Mouse (Mus musculus): Measurements from ENCODE around the gene Gna11. TPM values are rescaled to one million over a fixed set of nuclear protein-coding genes. Genes with fewer than 3 reads are reported as not detected.

The Gna11 gene
- polyA plus RNA-seq, 1 experiment: 1.2 TPM

DNA sequence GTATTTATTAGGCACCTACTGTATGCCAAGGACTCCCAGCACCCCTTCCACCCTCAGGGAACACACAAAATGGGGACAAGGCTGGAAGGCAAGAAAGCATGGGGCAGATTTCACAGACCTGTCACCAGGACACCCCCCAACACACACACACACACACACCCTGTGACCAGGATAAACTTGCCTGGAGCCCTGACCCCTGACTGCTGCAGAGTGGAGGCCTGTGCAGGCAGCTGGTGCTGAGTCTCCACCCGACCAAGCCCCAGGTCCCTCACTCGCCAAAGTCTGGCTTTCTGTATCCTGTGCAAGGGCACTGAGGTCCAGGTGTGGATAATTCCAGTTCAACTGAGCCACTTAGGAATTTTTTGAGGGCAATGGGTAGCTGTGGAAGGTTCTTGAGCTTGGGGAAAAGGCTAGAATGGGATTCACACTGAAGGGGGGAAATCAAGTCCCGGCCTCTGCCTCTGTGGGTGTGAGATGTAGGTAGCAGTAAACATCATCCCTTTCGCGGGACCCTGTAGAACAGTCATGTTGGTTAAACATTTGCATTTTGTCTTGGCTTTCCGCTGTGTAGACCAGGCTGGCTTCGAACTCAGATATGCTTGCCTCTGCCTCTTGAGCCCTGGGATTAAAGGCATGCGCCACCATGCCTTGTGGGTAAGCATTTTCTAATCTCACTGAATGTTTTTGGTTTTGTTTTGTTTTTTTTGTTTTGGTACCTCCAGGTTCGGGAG is 24.7 kb upstream of the Gna11 start:
- TF ChIP-seq GATA1 (IDR thresholded peaks at IDR 0.05; ENCODE audit: low read length) (no peak), TAL1 (IDR thresholded peaks at IDR 0.05; ENCODE audit: low read length) (no peak)
- Histone ChIP-seq H3K9me3 (ENCODE audit: control insufficient read depth, low read length) (no peaks in the 10 kb centered on the region), H3K27me3 (ENCODE audit: control insufficient read depth) (peaks cover 39% of the 10 kb centered on the region), H3K4me3 (replicated peaks) (no peak overlapping the region), H3K36me3 (ENCODE audit: control insufficient read depth) (peaks cover 21% of the 10 kb centered on the region), H3K4me1 (ENCODE audit: control insufficient read depth) (peaks cover 72% of the 10 kb centered on the region)

DNA sequence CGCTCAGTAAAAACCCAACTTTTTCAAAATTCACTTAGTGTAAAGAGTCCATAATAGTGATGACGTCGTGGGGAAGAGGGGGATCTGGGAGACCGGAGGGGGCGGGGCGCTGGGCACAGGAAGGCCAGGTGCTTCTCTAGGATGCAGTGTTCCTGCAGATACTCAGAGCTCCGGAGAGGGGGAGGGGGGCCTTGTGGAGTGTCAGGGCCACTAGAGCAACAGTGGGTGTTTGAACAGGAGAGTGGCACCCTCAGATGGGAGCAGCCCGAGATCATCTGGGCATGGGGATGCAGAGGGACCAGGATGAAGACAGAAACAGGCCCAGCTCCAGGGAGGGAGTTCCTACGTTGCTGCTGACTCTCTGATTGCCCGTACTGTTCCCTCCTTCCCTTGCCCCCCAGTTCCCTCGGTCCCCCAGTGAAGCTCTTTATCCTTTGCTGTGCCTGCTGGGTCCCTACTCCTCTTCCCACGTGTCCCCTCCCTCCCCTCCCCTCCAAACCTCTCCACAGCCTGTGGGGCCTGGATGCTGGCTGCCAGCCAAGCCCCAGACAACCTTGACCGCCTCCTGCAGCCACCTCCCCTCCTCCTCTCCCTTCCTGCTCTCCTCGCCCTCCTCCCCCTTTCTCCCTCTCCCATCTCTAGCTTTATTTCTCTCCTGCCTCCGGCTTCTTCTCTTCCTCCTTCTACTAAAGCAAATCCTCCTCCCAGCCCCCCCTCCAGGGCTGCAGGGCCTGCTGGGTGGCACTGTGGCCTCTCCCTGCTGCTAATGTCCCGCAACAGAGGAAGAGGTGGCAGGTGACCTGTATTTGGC is 23.6 kb upstream of the Gna11 start:
- no peak overlapping the region for H3K4me3 ChIP-seq (replicated peaks)
- H3K4me1 ChIP-seq (ENCODE audit: control insufficient read depth): peaks cover 72% of the 10 kb centered on the region
- TF ChIP-seq TAL1 (IDR thresholded peaks at IDR 0.05; ENCODE audit: low read length): no peak
- TF ChIP-seq GATA1 (IDR thresholded peaks at IDR 0.05; ENCODE audit: low read length): no peak
- peaks cover 31% of the 10 kb centered on the region for H3K36me3 ChIP-seq (ENCODE audit: control insufficient read depth)
- H3K27me3 ChIP-seq (ENCODE audit: control insufficient read depth): peaks cover 29% of the 10 kb centered on the region
- no peaks in the 10 kb centered on the region for H3K9me3 ChIP-seq (ENCODE audit: control insufficient read depth, low read length)

DNA sequence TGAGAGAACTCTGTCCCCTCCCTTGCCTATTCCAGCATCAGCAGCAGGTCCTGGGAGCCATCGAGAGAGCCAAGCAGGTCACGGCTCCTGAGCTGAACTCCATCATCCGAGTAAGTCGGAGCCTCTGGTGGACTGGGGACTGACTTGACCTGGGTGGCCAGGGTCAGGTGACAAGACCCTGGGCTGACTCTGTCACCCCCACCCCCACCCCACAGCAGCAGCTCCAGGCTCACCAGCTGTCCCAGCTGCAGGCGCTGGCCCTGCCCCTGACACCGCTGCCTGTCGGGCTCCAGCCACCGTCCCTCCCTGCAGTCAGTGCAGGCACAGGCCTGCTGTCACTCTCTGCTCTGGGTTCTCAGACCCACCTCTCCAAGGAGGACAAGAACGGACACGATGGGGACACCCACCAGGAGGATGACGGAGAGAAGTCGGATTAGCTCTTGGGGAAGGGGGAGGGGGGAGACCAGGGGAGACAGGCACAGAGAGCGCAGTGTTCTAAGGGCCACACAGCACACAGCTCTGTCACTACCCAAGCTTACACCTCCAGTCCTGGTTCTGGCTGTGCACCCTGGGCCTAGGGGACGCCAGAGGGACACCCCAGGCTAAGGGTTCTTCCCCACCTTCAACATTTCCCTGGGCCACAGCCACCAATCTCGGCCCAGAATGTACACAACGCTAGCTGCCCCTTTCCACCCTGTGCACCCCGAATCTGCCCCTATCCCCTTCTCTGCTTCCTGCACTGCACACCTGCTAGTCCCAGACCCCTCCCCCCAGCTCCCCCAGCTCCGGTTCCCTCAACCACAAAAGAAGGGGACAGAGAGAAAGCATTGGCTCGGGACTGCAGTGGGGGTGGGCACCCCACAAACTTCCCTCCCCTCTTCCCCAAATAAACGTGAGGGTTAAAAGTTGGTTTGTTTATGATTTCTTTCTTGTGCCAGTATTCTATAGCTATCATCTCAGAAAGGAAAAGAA is 20.6 kb upstream of the Gna11 start:
- H3K4me1 ChIP-seq (ENCODE audit: control insufficient read depth): peaks cover 69% of the 10 kb centered on the region
- H3K9me3 ChIP-seq (ENCODE audit: control insufficient read depth, low read length): no peaks in the 10 kb centered on the region
- TF ChIP-seq TAL1 (IDR thresholded peaks at IDR 0.05; ENCODE audit: low read length) (no peak), GATA1 (IDR thresholded peaks at IDR 0.05; ENCODE audit: low read length) (no peak)
- peaks cover 53% of the 10 kb centered on the region for H3K36me3 ChIP-seq (ENCODE audit: control insufficient read depth)
- peaks cover 21% of the 10 kb centered on the region for H3K27me3 ChIP-seq (ENCODE audit: control insufficient read depth)
- H3K4me3 ChIP-seq (replicated peaks): no peak overlapping the region

DNA sequence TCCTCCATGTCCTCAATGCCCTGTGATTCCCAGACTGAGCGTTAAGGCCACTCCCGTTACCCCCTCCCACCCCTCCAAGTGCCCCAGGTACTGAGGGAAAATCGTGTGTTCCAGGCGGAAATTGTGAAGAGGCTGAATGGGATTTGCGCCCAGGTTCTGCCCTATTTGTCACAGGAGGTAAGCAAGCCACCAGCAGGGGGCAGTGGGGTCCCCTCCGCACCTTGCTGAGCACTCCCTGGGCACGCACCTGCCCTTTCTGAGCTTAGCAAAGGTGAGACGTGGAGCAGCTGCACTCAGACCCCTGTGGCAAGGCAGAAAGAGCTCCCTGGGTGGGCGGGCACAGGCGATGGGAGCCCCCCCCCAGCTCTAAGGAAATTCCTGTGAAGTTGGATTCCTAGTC is 19.7 kb upstream of the Gna11 start:
- Histone ChIP-seq H3K4me3 (replicated peaks) (no peak overlapping the region), H3K36me3 (ENCODE audit: control insufficient read depth) (peaks cover 53% of the 10 kb centered on the region), H3K4me1 (ENCODE audit: control insufficient read depth) (peaks cover 69% of the 10 kb centered on the region), H3K9me3 (ENCODE audit: control insufficient read depth, low read length) (no peaks in the 10 kb centered on the region), H3K27me3 (ENCODE audit: control insufficient read depth) (peaks cover 16% of the 10 kb centered on the region)
- TF ChIP-seq TAL1 (IDR thresholded peaks at IDR 0.05; ENCODE audit: low read length): no peak
- TF ChIP-seq GATA1 (IDR thresholded peaks at IDR 0.05; ENCODE audit: low read length): no peak

GRCm38 (mm10) chr10:81564216-81564615 is 19.2 kb upstream of the Gna11 start:
- peaks cover 12% of the 10 kb centered on the region for H3K27me3 ChIP-seq (ENCODE audit: control insufficient read depth)
- H3K36me3 ChIP-seq (ENCODE audit: control insufficient read depth): peaks cover 53% of the 10 kb centered on the region
- no peak overlapping the region for H3K4me3 ChIP-seq (replicated peaks)
- no peaks in the 10 kb centered on the region for H3K9me3 ChIP-seq (ENCODE audit: control insufficient read depth, low read length)
- H3K4me1 ChIP-seq (ENCODE audit: control insufficient read depth): peaks cover 69% of the 10 kb centered on the region
- TF ChIP-seq GATA1 (IDR thresholded peaks at IDR 0.05; ENCODE audit: low read length): no peak
- TF ChIP-seq TAL1 (IDR thresholded peaks at IDR 0.05; ENCODE audit: low read length): no peak

- Histone ChIP-seq H3K4me1 (ENCODE audit: control insufficient read depth) (peaks cover 68% of the 10 kb centered on the region), H3K9me3 (ENCODE audit: control insufficient read depth, low read length) (no peaks in the 10 kb centered on the region), H3K36me3 (ENCODE audit: control insufficient read depth) (peaks cover 53% of the 10 kb centered on the region), H3K4me3 (replicated peaks) (no peak overlapping the region), H3K27me3 (ENCODE audit: control insufficient read depth) (peaks cover 5% of the 10 kb centered on the region)
- TF ChIP-seq TAL1 (IDR thresholded peaks at IDR 0.05; ENCODE audit: low read length): no peak
- TF ChIP-seq GATA1 (IDR thresholded peaks at IDR 0.05; ENCODE audit: low read length): no peak
Measured at GRCm38 (mm10) chr10:81563481-81563880, 18.5 kb upstream of the Gna11 start.

DNA sequence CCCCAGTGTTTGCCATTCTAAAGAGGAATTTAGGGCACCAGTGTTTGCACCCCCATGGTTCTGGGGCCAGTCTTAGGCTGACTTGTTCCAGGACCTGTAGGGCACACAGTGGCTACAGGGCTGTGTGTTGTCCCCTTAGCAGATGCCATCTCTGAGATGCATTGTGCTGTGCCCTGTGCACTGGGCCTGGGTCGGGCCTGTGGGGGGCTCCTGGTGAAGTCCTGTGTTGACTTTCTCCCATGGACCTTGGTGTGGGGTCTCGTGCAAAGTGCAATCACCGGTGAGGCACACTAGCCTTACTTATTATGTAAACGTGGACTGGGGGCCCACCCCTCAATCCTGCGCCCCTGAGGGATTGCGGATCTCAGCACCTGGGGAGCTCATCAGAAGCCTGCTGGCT is 17.4 kb upstream of the Gna11 start:
- Histone ChIP-seq H3K36me3 (ENCODE audit: control insufficient read depth) (peaks cover 53% of the 10 kb centered on the region), H3K27me3 (ENCODE audit: control insufficient read depth) (no peaks in the 10 kb centered on the region), H3K9me3 (ENCODE audit: control insufficient read depth, low read length) (no peaks in the 10 kb centered on the region), H3K4me1 (ENCODE audit: control insufficient read depth) (peaks cover 61% of the 10 kb centered on the region), H3K4me3 (replicated peaks) (no peak overlapping the region)
- TF ChIP-seq TAL1 (IDR thresholded peaks at IDR 0.05; ENCODE audit: low read length): no peak
- no peak for TF ChIP-seq GATA1 (IDR thresholded peaks at IDR 0.05; ENCODE audit: low read length)

GRCm38 (mm10) chr10:81560719-81561459 is 15.9 kb upstream of the Gna11 start:
- Histone ChIP-seq H3K4me1 (ENCODE audit: control insufficient read depth) (peaks cover 61% of the 10 kb centered on the region), H3K27me3 (ENCODE audit: control insufficient read depth) (no peaks in the 10 kb centered on the region), H3K4me3 (replicated peaks) (peak overlapping the region; percentile 91), H3K36me3 (ENCODE audit: control insufficient read depth) (peaks cover 44% of the 10 kb centered on the region), H3K9me3 (ENCODE audit: control insufficient read depth, low read length) (no peaks in the 10 kb centered on the region)
- TF ChIP-seq TAL1 (IDR thresholded peaks at IDR 0.05; ENCODE audit: low read length): no peak
- TF ChIP-seq GATA1 (IDR thresholded peaks at IDR 0.05; ENCODE audit: low read length): no peak

Data from erythroblast, embryonic 14.5 days (primary cell).